Mouse (Mus musculus) mesoderm, embryonic 11.5 days (tissue): ENCODE measurements at regions not wholly inside any gene's neighbourhood (a gene's known extent, or its start where the extent isn't known, plus 50 kb on each side); places are given as distances from the start of the nearest gene placed in this dataset.
A peak's percentile ranks its signal among the peaks of the same experiment; 100 is the strongest.
"Not testable (repeated sequence)": the region's sequence is repeated elsewhere in the genome, so short reads cannot be mapped to it uniquely, and the experiment has no call there.

Experiments
- DNase-seq: peaks from one replicate; pipeline ENCODE4 v3.0.0-alpha.2; 2012; ENCODE audit warnings: low read depth, low spot score

- DNase-seq: no peak
Observed at GRCm38 (mm10) chr5:5956716-5957115, 207.6 kb upstream of the Steap1 start.

DNA sequence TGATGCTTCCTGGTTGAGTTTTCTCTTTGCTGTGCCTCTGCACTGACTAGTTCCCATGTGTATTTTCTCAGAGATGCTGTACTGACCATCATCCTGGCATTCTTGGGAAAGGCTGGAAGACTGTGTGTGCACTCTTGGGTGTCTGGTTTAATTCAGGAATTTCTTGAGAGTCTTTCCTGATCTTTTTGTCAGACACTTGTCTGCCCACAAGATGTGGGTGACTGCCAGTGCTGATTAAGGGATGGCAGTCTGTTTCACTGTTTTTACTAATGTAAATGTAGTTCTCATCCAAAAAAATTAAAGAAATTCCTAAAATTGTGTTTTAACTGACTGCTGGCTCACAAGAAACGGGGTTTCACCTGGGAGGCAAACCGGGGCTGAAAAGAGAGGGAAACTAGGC lies 206.7 kb upstream of the Steap1 start:
- DNase-seq: no peak

DNA sequence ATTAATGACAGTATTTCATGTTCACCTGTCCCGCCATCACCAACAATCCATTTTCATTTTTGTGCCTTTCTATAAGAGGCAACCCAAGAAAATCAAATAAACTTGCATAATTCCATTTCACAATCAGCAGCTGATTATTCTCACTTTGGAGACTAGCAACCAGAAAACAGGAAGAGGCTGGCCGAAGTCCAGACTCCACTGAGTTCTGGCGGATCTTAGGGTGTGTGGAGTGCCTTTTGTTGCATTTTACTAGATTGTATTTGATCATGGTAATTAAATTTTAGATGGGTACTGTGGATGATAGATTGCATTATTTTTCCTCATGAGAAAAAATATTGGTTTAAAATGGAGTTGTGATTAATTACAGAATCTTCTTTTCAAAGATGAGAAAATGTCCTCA lies 176.7 kb upstream of the Steap1 start:
- DNase-seq: no peak

DNA sequence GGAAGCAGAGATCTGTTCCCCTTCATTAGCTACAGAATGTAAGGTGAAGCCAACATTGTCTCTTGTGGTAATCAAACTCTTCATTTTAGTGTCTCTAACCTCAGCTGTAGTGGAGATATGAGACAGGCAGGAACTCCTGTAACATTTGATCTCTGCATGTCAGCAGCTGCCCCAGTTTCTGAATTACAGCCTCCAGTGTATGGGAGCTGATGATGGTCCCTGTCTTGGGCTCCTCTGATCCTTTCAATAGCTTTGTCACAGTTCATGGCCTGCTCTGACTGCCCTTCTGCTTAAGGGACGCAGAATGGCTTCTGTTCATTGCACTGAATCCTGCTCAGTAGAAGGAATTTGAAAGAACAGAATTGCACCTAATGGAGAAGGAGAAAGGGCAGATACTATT lies 167.3 kb upstream of the Steap1 start:
- DNase-seq: no peak

DNA sequence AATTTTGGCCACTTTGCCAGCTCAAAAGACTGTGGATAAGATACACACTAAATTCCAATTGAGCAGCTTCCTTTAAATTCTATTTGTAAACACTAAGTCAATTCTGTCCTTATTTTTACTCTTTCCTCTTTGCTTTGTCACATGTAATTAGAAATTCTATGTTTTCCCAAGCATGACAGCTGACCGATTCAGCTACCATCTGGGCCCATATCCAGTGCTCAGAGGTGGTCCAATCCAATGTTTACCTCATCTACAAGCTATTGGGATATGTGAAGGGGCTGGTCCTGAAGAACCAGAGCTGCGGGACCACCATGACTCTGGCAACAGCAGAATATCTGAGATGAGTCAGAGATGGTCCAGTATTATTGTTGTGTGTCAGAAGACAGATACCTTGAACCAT lies 140.2 kb upstream of the Steap1 start:
- no peak for DNase-seq

DNA sequence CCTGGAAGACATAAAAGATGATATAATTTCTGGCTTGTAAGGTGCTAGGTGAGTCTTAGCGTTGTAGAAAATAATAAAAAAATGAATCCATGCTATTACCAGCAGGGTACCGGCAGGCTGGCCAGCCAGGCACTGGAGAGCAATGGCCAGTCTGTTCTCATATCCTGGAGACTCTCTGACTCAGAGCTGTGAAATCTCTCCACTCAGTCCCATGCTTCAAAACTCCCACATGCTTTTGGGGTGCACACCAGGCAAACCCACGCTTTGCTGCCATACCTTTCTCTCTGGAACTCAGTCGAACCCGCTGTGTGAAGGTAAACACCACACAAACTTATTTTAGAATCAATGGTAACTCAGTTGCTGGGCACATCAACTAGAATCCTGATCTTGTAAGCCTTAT lies 124.3 kb upstream of the Steap1 start:
- DNase-seq: no peak

DNA sequence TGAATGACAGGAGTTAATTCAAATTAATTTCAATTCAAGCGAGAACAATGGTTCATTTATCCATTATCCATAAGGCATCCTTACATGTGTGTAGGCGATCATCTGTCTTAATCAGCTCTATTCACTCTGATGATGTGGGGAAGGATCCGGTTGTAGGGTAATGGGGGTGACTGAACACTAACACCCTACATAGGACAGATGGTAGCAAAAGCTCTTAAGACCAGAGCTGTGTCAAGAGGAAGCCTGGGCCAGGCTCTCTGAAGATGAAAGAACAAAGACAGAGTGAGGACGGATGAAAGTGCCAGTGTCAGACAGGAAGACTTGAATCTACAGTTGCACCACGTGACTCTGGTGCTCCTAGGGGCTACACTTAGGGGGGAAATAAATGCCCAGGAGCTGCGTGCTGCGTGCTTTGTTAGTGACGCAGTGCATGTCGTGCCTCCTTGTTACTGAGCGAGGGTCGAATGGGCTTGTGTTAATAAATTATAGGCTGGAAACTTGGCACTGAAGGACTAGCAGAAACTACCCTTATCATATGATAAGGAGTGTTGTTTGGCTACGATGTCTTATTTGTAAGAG lies 107.1 kb upstream of the Steap1 start:
- peak; percentile 3 for DNase-seq

DNA sequence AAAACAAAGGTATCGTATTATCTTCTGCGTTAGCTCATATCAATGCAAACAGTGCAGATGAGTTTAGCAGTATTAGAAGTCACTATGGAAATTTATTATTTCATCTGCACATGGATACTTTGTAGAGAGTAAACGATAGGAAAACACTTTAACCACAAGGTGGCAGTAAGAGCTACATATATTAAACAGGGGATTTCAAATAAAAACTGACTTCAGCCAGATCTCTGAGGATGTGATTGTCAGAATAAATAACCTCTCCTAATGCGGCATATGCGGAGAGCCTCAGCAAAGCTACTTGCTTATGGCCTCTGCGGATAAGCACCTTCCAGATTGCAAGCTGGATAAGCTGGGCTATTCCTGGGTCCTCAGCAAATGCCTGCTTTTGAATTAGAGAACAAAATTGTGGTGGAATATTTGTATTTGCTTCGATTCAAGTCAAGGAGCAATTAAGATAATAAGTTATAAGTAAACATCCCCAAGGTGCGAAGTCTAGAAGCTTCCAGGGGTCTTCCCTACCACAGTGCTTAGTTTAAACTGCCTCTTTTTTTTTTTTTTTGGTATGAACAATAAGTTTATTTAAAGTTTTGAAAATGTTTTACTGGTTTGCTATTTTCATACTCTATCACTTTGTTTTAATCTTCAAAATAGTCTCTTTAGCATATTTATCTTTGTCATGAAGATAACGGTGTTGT lies 96.8 kb upstream of the Steap1 start:
- DNase-seq: peak; percentile 62

DNA sequence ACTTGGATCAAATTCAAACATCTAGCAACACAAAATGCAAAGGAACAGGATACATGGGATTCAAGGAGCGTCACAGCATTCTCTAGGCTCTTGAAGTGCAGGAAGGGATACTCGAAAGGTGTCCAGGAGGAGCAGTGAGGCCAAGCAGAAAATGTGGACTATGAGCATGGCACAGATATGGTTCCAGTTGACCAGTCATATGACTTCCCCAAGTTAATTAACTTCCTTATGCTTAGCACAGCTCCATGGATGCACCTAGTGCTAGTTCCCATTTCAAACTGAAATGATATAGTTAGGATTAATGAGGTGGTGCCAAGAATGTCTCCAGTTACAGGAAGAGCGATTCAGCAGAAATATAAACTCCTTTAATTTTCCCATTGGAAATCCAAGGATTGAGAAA lies 95.2 kb upstream of the Steap1 start:
- DNase-seq: no peak

DNA sequence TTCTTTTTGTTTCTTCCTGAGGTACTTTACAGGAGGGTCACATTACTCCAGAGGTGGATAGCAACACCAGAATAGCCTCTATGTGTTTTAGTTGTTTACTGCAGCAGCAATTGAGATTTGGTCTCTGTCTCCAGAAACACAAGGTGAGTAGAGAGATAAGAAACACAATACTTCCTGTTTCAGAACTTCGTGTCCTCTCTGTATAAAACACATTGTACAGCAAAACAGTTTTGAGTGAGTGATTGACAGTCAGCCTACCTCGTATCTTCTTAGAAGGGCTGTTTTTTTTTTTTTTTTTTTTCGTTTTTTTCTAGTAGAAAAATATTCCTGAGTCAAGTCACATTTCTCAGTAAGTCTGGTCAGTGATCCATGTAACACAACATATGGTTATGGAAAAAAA lies 89.6 kb upstream of the Steap1 start:
- DNase-seq: no peak

DNA sequence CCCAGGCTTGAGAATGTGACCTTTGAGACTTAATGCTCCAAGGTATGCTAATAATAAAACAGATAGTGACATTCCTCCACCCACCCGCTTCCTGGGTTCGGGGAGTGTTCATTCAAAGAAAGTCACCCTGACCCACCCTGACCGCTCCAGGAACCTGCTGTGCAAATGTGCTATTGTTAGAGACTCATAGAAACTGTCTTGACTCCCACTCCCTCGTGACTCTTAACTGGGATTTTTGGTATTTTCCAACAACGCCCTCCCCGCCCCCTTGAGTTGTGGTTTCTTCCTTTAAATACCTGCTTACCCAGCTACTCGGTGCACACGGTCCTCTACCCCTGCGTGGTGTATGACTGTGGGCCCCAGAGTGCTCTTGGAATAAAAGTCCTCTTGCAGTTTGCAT lies 73.5 kb upstream of the Steap1 start:
- not testable (repeated sequence) for DNase-seq
